8 mouse cellular contexts compared by ENCODE assay signal in genomic region chr17:80887021-80887748, GRCm38 (mm10). TPM values are rescaled to one million over a fixed set of nuclear protein-coding genes. Genes with fewer than 3 reads are reported as not detected.
DNase-seq lines count a peak whose midpoint lies in the region; ATAC-seq lines count a peak whose summit lies in the region.

No protein-coding gene starts in this region.

- peak overlapping the region; percentile 86 to 87 for H3K27ac ChIP-seq in heart, embryonic 14.5 days (replicated peaks in 1 of 2; ENCODE audit: control insufficient read depth in 1 of 2, insufficient read depth in 1 of 2, low read depth in 2 of 2, low read length in 2 of 2)
- peak overlapping the region; percentile 64 for H3K27ac ChIP-seq in hindbrain, embryonic 10.5 days
- H3K27ac ChIP-seq in neural tube, embryonic 11.5 days (ENCODE audit: low read depth, low read length), result peak overlapping the region; percentile 61

- H3K9ac ChIP-seq in heart, embryonic 14.5 days (ENCODE audit: low read length), result peak overlapping the region; percentile 10
- no peak overlapping the region for H3K9ac ChIP-seq in neural tube, embryonic 11.5 days (ENCODE audit: low read length)

- WGBS in heart, embryonic 14.5 days, result 41% methylated on average over 18 of the region's 18 CpGs
- WGBS in hindbrain, embryonic 10.5 days, result 40% methylated on average over 18 of the region's 18 CpGs
- 10% methylated on average over 18 of the region's 18 CpGs for WGBS in neural tube, embryonic 11.5 days

- peak overlapping the region; percentile 50 for H3K4me2 ChIP-seq in heart, embryonic 14.5 days (ENCODE audit: low read length)
- H3K4me2 ChIP-seq in neural tube, embryonic 11.5 days (ENCODE audit: low read depth), result peak overlapping the region; percentile 12; the same call in 1 of the 2 replicates

- DNase-seq in heart, adult 11 months, result no peak
- DNase-seq in embryo, embryonic 10 days (ENCODE audit: low spot score), result peak; percentile 51
- DNase-seq in hindbrain, embryonic 10.5 days (ENCODE audit: low spot score), result peak; percentile 15
- peak; percentile 58 for DNase-seq in neural tube, embryonic 11.5 days (ENCODE audit: low spot score)
- no peak for DNase-seq in testis, postnatal 14 days (ENCODE audit: low spot score)
- no peak for DNase-seq in thymus, postnatal 4 days
- DNase-seq in spleen, postnatal 14 days (ENCODE audit: low spot score in 2 of 2), result no peak

- no peaks in the 10 kb centered on the region for H3K36me3 ChIP-seq in heart, embryonic 14.5 days (ENCODE audit: control insufficient read depth, insufficient read depth, low read length)
- no peaks in the 10 kb centered on the region for H3K36me3 ChIP-seq in hindbrain, embryonic 10.5 days
- no peaks in the 10 kb centered on the region for H3K36me3 ChIP-seq in neural tube, embryonic 11.5 days (ENCODE audit: control insufficient read depth, insufficient read depth, low read length)

- H3K27me3 ChIP-seq in heart, embryonic 14.5 days (ENCODE audit: control insufficient read depth, insufficient read depth, low read length), result no peaks in the 10 kb centered on the region
- H3K27me3 ChIP-seq in hindbrain, embryonic 10.5 days (ENCODE audit: insufficient read depth, poor library complexity, severe bottlenecking), result no peaks in the 10 kb centered on the region
- no peaks in the 10 kb centered on the region for H3K27me3 ChIP-seq in neural tube, embryonic 11.5 days (ENCODE audit: control insufficient read depth, insufficient read depth, low read length)

- no peak for ATAC-seq in heart, embryonic 14.5 days (ENCODE audit: insufficient number of reproducible peaks, insufficient read depth, low FRiP score, low read depth)
- peak; percentile 56; the same call in 1 of the 2 replicates for ATAC-seq in neural tube, embryonic 11.5 days (ENCODE audit: insufficient read depth, low FRiP score, low TSS enrichment)

- H3K4me1 ChIP-seq in heart, embryonic 14.5 days (ENCODE audit: control insufficient read depth in 2 of 2, insufficient read depth in 2 of 2, low read length in 2 of 2), result peaks cover 15 to 31% of the 10 kb centered on the region in 2 experiments
- H3K4me1 ChIP-seq in hindbrain, embryonic 10.5 days (replicated peaks), result peaks cover 19% of the 10 kb centered on the region
- H3K4me1 ChIP-seq in neural tube, embryonic 11.5 days (ENCODE audit: control insufficient read depth, insufficient read depth, low read length), result peaks cover 6% of the 10 kb centered on the region; the same call in 1 of the 2 replicates

- H3K4me3 ChIP-seq in heart, embryonic 14.5 days (ENCODE audit: control insufficient read depth in 1 of 2, insufficient read depth in 1 of 2, low read depth in 1 of 2, low read length in 2 of 2), result no peak overlapping the region
- no peak overlapping the region; the same call in 1 of the 2 replicates for H3K4me3 ChIP-seq in hindbrain, embryonic 10.5 days
- H3K4me3 ChIP-seq in neural tube, embryonic 11.5 days (ENCODE audit: low read depth, low read length), result no peak overlapping the region

- H3K9me3 ChIP-seq in heart, embryonic 14.5 days (ENCODE audit: control insufficient read depth, low read length), result no peaks in the 10 kb centered on the region
- no peaks in the 10 kb centered on the region for H3K9me3 ChIP-seq in hindbrain, embryonic 10.5 days
- H3K9me3 ChIP-seq in neural tube, embryonic 11.5 days (ENCODE audit: control insufficient read depth, low read length), result no peaks in the 10 kb centered on the region

RNA-seq across cellular contexts. Expression of gene Tmem178, which starts 57.2 kb away (rescaled TPM):
- polyA plus RNA-seq in heart, embryonic 14.5 days (2014; fragmentation: Nextera tagmentation; extraction: Ambion mirVana), result 6.1 and 7.0 TPM in 2 replicates
- 4.5 and 13.0 TPM in 2 replicates for polyA plus RNA-seq in hindbrain, embryonic 10.5 days (2016; fragmentation: Nextera tagmentation; extraction: Ambion mirVana)
- polyA plus RNA-seq in neural tube, embryonic 11.5 days (2014; fragmentation: Nextera tagmentation; extraction: Ambion mirVana), result 16.4 and 19.2 TPM in 2 replicates

Comparison
In these comparisons a context has a peak if more than half of its experiments do, and no peak if none do; other contexts are left out.
1. DNase-seq: peak in embryo, embryonic 10 days (single experiment), hindbrain, embryonic 10.5 days (single experiment) and neural tube, embryonic 11.5 days (single experiment); none in heart, adult 11 months (single experiment), testis, postnatal 14 days (single experiment), thymus, postnatal 4 days (single experiment) and spleen, postnatal 14 days (0 of 2).
2. Peak in every context shown above with its lines, with median percentiles within 50 percentile points of each other: H3K27ac ChIP-seq.